Mouse (Mus musculus) gastrocnemius, adult 2 months (tissue): ENCODE measurements around the gene Gys1. TPM values are rescaled to one million over a fixed set of nuclear protein-coding genes. Genes with fewer than 3 reads are reported as not detected.

ENCODE experiments used
- DNase-seq: peaks from one replicate; pipeline ENCODE4 v3.0.0; 2022
- H3K27ac ChIP-seq: fragments of 200-600 bp; 2 replicates; pipeline ENCODE4 v1.8.1; 2022; ENCODE audit warnings: mild to moderate bottlenecking
- H3K4me3 ChIP-seq: fragments of 200-600 bp; 2 replicates; pipeline ENCODE4 v1.8.1; 2022; ENCODE audit warnings: mild to moderate bottlenecking, moderate library complexity
- CTCF ChIP-seq: fragments of 200-600 bp; IDR thresholded peaks from 2 replicates; pipeline ENCODE4 v1.8.1; 2022; ENCODE audit warnings: antibody characterized with exemption, mild to moderate bottlenecking, moderate library complexity
- intact Hi-C: fragments of 180-260 bp; cut with DNase I; formaldehyde crosslinking; loops from one replicate; pipeline ENCODE4 v1.15.1; 2025
- microRNA-seq: library from miRNA; unstranded; fragments of <30 nt; microRNA quantifications from one replicate; pipeline ENCODE4 v1.2.0, GENCODE M21; 2021
- total RNA-seq, 2 experiments: library from RNA; stranded (reverse); gene quantifications; 2 replicates each; pipeline ENCODE4 v1.2.3; 2021

Gys1 gene
- total RNA-seq, 2 experiments from 2014 or later, result 279 to 365 TPM

GRCm38 (mm10) chr7:45492225-45492844, 57.7 kb downstream of the Gys1 start:
- Histone ChIP-seq H3K4me3 (no peak overlapping the region), H3K27ac (peak overlapping the region; percentile 94)
- intact Hi-C loops, result no loop called here
- no peak for TF ChIP-seq CTCF
- DNase-seq, result no peak

GRCm38 (mm10) chr7:45492951-45493350, 58.3 kb downstream of the Gys1 start:
- peak; percentile 84 for DNase-seq
- intact Hi-C loops, result no loop called here
- Histone ChIP-seq H3K27ac (peak overlapping the region; percentile 94), H3K4me3 (no peak overlapping the region)
- TF ChIP-seq CTCF, result no peak

GRCm38 (mm10) chr7:45494548-45494947, 59.9 kb downstream of the Gys1 start:
- peak overlapping the region; percentile 94 for H3K27ac ChIP-seq
- peak; percentile 45 for DNase-seq
- no peak for TF ChIP-seq CTCF
- intact Hi-C loops, result no loop called here
- no peak overlapping the region for H3K4me3 ChIP-seq

- Histone ChIP-seq H3K27ac (no peak overlapping the region), H3K4me3 (no peak overlapping the region)
- TF ChIP-seq CTCF, result no peak
- DNase-seq, result no peak
- intact Hi-C loops, result no loop called here
Observed at GRCm38 (mm10) chr7:45498427-45498826, 63.8 kb downstream of the Gys1 start.

Small RNA genes lying within 50 kb of the gene (microRNA-seq; reads per million reads assigned to microRNA genes)
- gene Gm22133, result not detected

Other genes starting within 250 kb of the Gys1 start
- not detected for gene Ccdc155, start 230.0 kb upstream of the Gys1 start, total RNA-seq
- not detected for gene Dkkl1, start 222.7 kb upstream of the Gys1 start, total RNA-seq
- gene Tead2, start 219.1 kb upstream of the Gys1 start, total RNA-seq, result 1 to 10 TPM; 2.6 to 4.1 TPM
- 1 to 10 TPM in 1 of 2 experiments, under 1 TPM in 1; 0.69 to 1.3 TPM for gene Cd37, start 195.7 kb upstream of the Gys1 start, total RNA-seq
- not detected for gene Slc6a16, start 193.8 kb upstream of the Gys1 start, total RNA-seq
- not detected for gene Slc6a21, start 157.3 kb upstream of the Gys1 start, total RNA-seq
- 10 to 100 TPM; 33.9 to 34.7 TPM for gene Trpm4, start 101.1 kb upstream of the Gys1 start, total RNA-seq
- 1,000 to 10,000 TPM in 1 of 2 experiments, 100 to 1,000 TPM in 1; 818 to 1,018 TPM for gene Hrc, start 99.6 kb upstream of the Gys1 start, total RNA-seq
- under 1 TPM; 0.08 to 0.10 TPM for gene Ppfia3, start 67.8 kb upstream of the Gys1 start, total RNA-seq
- gene Lin7b, start 64.3 kb upstream of the Gys1 start, total RNA-seq, result not detected
- 10 to 100 TPM; 87.9 to 90.7 TPM for gene Snrnp70, start 39.1 kb upstream of the Gys1 start, total RNA-seq
- 10 to 100 TPM; 68.4 to 95.8 TPM for gene Kcna7, start 29.2 kb upstream of the Gys1 start, total RNA-seq
- gene Ntf5, start 21.1 kb upstream of the Gys1 start, total RNA-seq, result 1 to 10 TPM; 3.6 to 4.9 TPM
- gene Lhb, start 14.0 kb upstream of the Gys1 start, total RNA-seq, result under 1 TPM; 0.51 to 0.73 TPM
- gene Ruvbl2, start 3.3 kb downstream of the Gys1 start, total RNA-seq, result 10 to 100 TPM; 18.2 to 28.1 TPM
- gene Ftl1, start 25.0 kb downstream of the Gys1 start, total RNA-seq, result 100 to 1,000 TPM; 122 to 149 TPM
- gene Bax, start 32.1 kb downstream of the Gys1 start, total RNA-seq, result 10 to 100 TPM; 17.6 to 18.4 TPM
- under 1 TPM in 1 of 2 experiments, not detected in 1; 0.39 TPM for gene Tulp2, start 47.0 kb downstream of the Gys1 start, total RNA-seq
- gene Gm45808, start 52.0 kb downstream of the Gys1 start, total RNA-seq, result 1 to 10 TPM; 5.5 to 8.4 TPM
- gene Dhdh, start 54.0 kb downstream of the Gys1 start, total RNA-seq, result 10 to 100 TPM; 13.1 to 22.9 TPM
- 10 to 100 TPM; 55.1 to 61.8 TPM for gene Nucb1, start 75.6 kb downstream of the Gys1 start, total RNA-seq
- gene Ppp1r15a, start 91.4 kb downstream of the Gys1 start, total RNA-seq, result 10 to 100 TPM; 28.3 to 28.5 TPM
- gene Plekha4, start 91.5 kb downstream of the Gys1 start, total RNA-seq, result 1 to 10 TPM; 3.4 to 3.5 TPM
- 1 to 10 TPM; 1.0 to 1.3 TPM for gene Hsd17b14, start 120.0 kb downstream of the Gys1 start, total RNA-seq
- gene Bcat2, start 135.3 kb downstream of the Gys1 start, total RNA-seq, result 100 to 1,000 TPM in 1 of 2 experiments, 10 to 100 TPM in 1; 91.4 to 106 TPM
- not detected for gene Fgf21, start 180.6 kb downstream of the Gys1 start, total RNA-seq
- not detected for gene Fut1, start 182.4 kb downstream of the Gys1 start, total RNA-seq
- under 1 TPM in 1 of 2 experiments, not detected in 1; 0.20 TPM for gene Izumo1, start 187.0 kb downstream of the Gys1 start, total RNA-seq
- gene Rasip1, start 192.6 kb downstream of the Gys1 start, total RNA-seq, result 1 to 10 TPM; 5.7 to 8.0 TPM
- 10 to 100 TPM; 18.7 to 44.9 TPM for gene Mamstr, start 205.1 kb downstream of the Gys1 start, total RNA-seq
- gene Fut2, start 231.6 kb downstream of the Gys1 start, total RNA-seq, result under 1 TPM; 0.14 to 0.28 TPM
- under 1 TPM; 0.20 to 0.50 TPM for gene Ntn5, start 249.2 kb downstream of the Gys1 start, total RNA-seq